Mouse (Mus musculus): ENCODE measurements at regions not wholly inside any gene's neighbourhood (a gene's known extent, or its start where the extent isn't known, plus 50 kb on each side); places are given as distances from the start of the nearest gene placed in this dataset.

- no peak for DNase-seq
These were observed 52.7 kb upstream of the Atp2b1 start for GRCm38 (mm10) chr10:98861521-98861920.

GRCm38 (mm10) chr10:98862712-98863111 is 51.5 kb upstream of the Atp2b1 start:
- no peak for DNase-seq

- no peak for DNase-seq
These were observed 49.8 kb upstream of the Atp2b1 start for GRCm38 (mm10) chr10:98864384-98864783.

Data from spleen, adult 18-20 months (tissue).